Mouse (Mus musculus) megakaryocyte, embryonic 14.5 days (primary cell): ENCODE results near the gene Insl6.

Experiments used
- FLI1 ChIP-seq: IDR thresholded peaks from 2 replicates; pipeline ENCODE4 v1.6.1; 2012; ENCODE audit warnings: low read length, inconsistent platforms, mixed read lengths
- GATA1 ChIP-seq: IDR thresholded peaks from 3 replicates; pipeline ENCODE4 v1.6.1; 2012; ENCODE audit warnings: mixed read lengths, low read length, inconsistent platforms, borderline replicate concordance

DNA sequence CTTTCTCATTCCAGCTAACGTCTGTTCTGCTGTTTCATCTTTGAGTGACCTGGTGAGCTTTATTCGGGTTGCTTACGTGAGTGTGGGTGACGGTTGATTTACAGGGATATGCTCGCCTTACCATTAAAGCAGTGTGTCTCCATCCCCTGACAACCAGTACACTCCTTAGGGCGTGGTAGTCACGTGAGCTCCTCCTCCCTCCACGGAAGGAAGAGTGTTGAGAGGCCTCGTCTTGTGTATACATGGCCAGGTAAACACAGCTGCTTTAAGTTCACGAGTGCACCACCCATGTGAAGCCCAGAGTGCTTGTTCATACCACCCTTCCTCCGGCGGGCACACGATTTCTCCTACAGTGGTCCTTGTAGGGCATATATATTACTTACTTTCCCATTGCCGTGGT is 33.6 kb downstream of the Insl6 start:
- TF ChIP-seq GATA1 (no peak), FLI1 (no peak)
